Mouse (Mus musculus) ES-E14 (cell line): ENCODE data around the gene Aida.

Experiments
- CHD2 ChIP-seq: IDR thresholded peaks from 2 replicates; pipeline ENCODE4 v1.6.1; 2014; ENCODE audit warnings: mild to moderate bottlenecking, low read depth, low read length, inconsistent platforms
- ZC3H11A ChIP-seq: IDR thresholded peaks from 2 replicates; pipeline ENCODE4 v1.6.1; 2012; ENCODE audit warnings: low read depth, mild to moderate bottlenecking, inconsistent platforms, low read length, borderline replicate concordance
- ZNF384 ChIP-seq: IDR thresholded peaks from 2 replicates; pipeline ENCODE4 v1.6.1; 2012; ENCODE audit warnings: low read depth, low read length, inconsistent platforms

- TF ChIP-seq ZC3H11A (no peak), CHD2 (no peak), ZNF384 (no peak)
These were observed 70.0 kb downstream of the Aida start for GRCm38 (mm10) chr1:183366361-183366760.
